ENCODE assay signal across 8 mouse cellular contexts in the genomic region with DNA sequence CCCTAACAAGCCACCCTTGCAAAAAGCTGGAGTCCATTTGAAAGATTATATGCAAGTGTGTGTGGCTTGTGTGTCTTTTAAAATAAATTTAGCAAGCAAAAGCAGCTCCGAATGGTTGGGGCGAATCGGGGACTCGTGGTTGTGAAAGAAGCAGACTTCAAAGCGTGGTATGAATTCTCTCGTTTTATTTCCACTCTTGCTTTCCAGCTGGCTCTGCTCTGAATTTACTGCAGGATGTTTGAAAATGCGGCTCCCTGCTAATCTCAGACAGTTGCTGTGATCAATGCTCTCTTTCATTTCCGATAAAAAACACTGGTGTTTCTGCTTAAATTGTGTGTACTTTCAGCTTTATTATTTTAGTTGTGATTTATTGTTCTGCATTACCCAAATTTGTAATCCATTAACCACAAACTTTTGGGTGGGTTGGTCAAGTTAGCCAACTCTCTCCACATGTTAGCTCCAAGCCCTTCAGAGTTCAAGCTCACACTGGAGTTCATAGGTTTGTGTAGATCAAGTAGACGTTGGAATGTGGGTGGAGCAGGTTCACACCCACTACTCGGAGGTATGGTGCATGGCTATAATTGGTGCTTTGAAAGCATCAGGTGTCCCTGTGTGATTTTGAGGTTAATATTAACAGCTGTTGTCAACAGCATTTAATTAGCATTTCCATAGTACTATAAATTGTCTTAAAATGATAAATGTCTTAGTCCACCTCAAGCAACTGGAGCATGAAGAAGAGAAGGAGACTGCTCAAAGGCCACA.
DNase-seq lines count a peak whose midpoint lies in the region; ATAC-seq and TF ChIP-seq lines count a peak whose summit lies in the region.
"Had no signal": no experiment of that assay in that cellular context is flagged by ENCODE, and none has a peak within 500 bp of the region (broad histone marks: within the 10 kb centered on the region; RNA-seq: fewer than 3 reads in every experiment).

No protein-coding gene starts in this region.

- H3K9me3 ChIP-seq in lung, embryonic 15.5 days, result no peaks in the 10 kb centered on the region
- peaks cover 7% of the 10 kb centered on the region; the same call in 1 of the 2 replicates for H3K9me3 ChIP-seq in limb, embryonic 13.5 days
- H3K9me3 ChIP-seq in stomach, postnatal 0 days (ENCODE audit: control insufficient read depth, low read length), result no peaks in the 10 kb centered on the region
- H3K9me3 ChIP-seq in forebrain, embryonic 15.5 days, result no peaks in the 10 kb centered on the region

- TF ChIP-seq EP300 in stomach, postnatal 0 days (optimal IDR thresholded peaks at IDR 0.05), result peak; percentile 48

- peak; percentile 64 for ATAC-seq in lung, embryonic 15.5 days (ENCODE audit: borderline replicate concordance, extremely low read depth, low FRiP score, low TSS enrichment)
- ATAC-seq in limb, embryonic 13.5 days (ENCODE audit: low FRiP score, low read depth), result peak; percentile 49
- ATAC-seq in stomach, postnatal 0 days (ENCODE audit: low FRiP score, low TSS enrichment), result peak; percentile 75
- no peak for ATAC-seq in forebrain, embryonic 15.5 days (replicated peaks)

- WGBS in lung, embryonic 15.5 days, result 31% methylated on average over 10 of the region's 10 CpGs
- WGBS in lung, adult 2 months, result 49% methylated on average over 10 of the region's 10 CpGs
- 7% methylated on average over 10 of the region's 10 CpGs for WGBS in limb, embryonic 13.5 days
- WGBS in stomach, postnatal 0 days, result 24% methylated on average over 10 of the region's 10 CpGs
- WGBS in forebrain, embryonic 15.5 days, result 63% methylated on average over 10 of the region's 10 CpGs

- H3K27ac ChIP-seq in lung, embryonic 15.5 days, result peak overlapping the region; percentile 66
- H3K27ac ChIP-seq in limb, embryonic 13.5 days, result peak overlapping the region; percentile 72
- peak overlapping the region; percentile 41 for H3K27ac ChIP-seq in stomach, postnatal 0 days (replicated peaks)
- H3K27ac ChIP-seq in forebrain, embryonic 15.5 days (replicated peaks), result no peak overlapping the region
- H3K27ac ChIP-seq: macrophage had no signal

- H3K27me3 ChIP-seq in lung, embryonic 15.5 days, result no peaks in the 10 kb centered on the region
- no peaks in the 10 kb centered on the region for H3K27me3 ChIP-seq in limb, embryonic 13.5 days
- no peaks in the 10 kb centered on the region for H3K27me3 ChIP-seq in stomach, postnatal 0 days (ENCODE audit: control insufficient read depth, insufficient read depth, low read length)
- no peaks in the 10 kb centered on the region for H3K27me3 ChIP-seq in forebrain, embryonic 15.5 days

- no peak for TF ChIP-seq POLR2A in lung, adult 2 months (IDR thresholded peaks at IDR 0.05; ENCODE audit: borderline replicate concordance, extremely low read depth, low read depth, low read length)

- DNase-seq in lung, adult 2 months, result no peak
- peak; percentile 37 for DNase-seq in gastrocnemius, postnatal 14 days
- peak; percentile 36 for DNase-seq in stomach, postnatal 0 days (ENCODE audit: low spot score)
- DNase-seq in thymus, postnatal 10 days (ENCODE audit: low spot score in 2 of 2), result no peak

- no peaks in the 10 kb centered on the region for H3K36me3 ChIP-seq in lung, embryonic 15.5 days
- H3K36me3 ChIP-seq in limb, embryonic 13.5 days, result no peaks in the 10 kb centered on the region
- no peaks in the 10 kb centered on the region for H3K36me3 ChIP-seq in stomach, postnatal 0 days (ENCODE audit: control insufficient read depth, insufficient read depth, low read length)
- H3K36me3 ChIP-seq in forebrain, embryonic 15.5 days, result no peaks in the 10 kb centered on the region

- intact Hi-C loops in gastrocnemius, postnatal 14 days (cut with DNase I; ENCODE audit: low total_unique reads), result no loop called here

- no peak for TF ChIP-seq CTCF in lung, adult 2 months (IDR thresholded peaks at IDR 0.05; ENCODE audit: insufficient read depth, low read length)
- TF ChIP-seq CTCF in stomach, postnatal 0 days (IDR thresholded peaks at IDR 0.05; ENCODE audit: low read depth), result no peak

- H3K4me2 ChIP-seq in lung, embryonic 15.5 days, result no peak overlapping the region
- peak overlapping the region; percentile 31 for H3K4me2 ChIP-seq in limb, embryonic 13.5 days (replicated peaks)
- no peak overlapping the region for H3K4me2 ChIP-seq in stomach, postnatal 0 days (replicated peaks; ENCODE audit: low read depth)
- H3K4me2 ChIP-seq in forebrain, embryonic 15.5 days (replicated peaks), result no peak overlapping the region

- H3K4me3 ChIP-seq in lung, embryonic 15.5 days, result no peak overlapping the region
- no peak overlapping the region for H3K4me3 ChIP-seq in lung, adult 2 months (replicated peaks; ENCODE audit: extremely low read depth, low read depth, low read length)
- no peak overlapping the region for H3K4me3 ChIP-seq in limb, embryonic 13.5 days
- H3K4me3 ChIP-seq in stomach, postnatal 0 days (ENCODE audit: low read depth, low read length), result no peak overlapping the region
- H3K4me3 ChIP-seq in forebrain, embryonic 15.5 days, result no peak overlapping the region

- H3K9ac ChIP-seq in lung, embryonic 15.5 days, result no peak overlapping the region
- H3K9ac ChIP-seq in limb, embryonic 13.5 days, result no peak overlapping the region
- H3K9ac ChIP-seq in stomach, postnatal 0 days (ENCODE audit: low read length), result no peak overlapping the region
- H3K9ac ChIP-seq in forebrain, embryonic 15.5 days (replicated peaks), result no peak overlapping the region

- peaks cover 37% of the 10 kb centered on the region for H3K4me1 ChIP-seq in lung, embryonic 15.5 days
- peaks cover 5% of the 10 kb centered on the region; the same call in 1 of the 2 replicates for H3K4me1 ChIP-seq in lung, adult 2 months (ENCODE audit: control insufficient read depth, insufficient read depth, low read length)
- H3K4me1 ChIP-seq in limb, embryonic 13.5 days, result peaks cover 48% of the 10 kb centered on the region
- H3K4me1 ChIP-seq in stomach, postnatal 0 days (replicated peaks; ENCODE audit: control insufficient read depth, insufficient read depth), result no peaks in the 10 kb centered on the region; the same call in 1 of the 2 replicates
- H3K4me1 ChIP-seq in forebrain, embryonic 15.5 days, result no peaks in the 10 kb centered on the region

Comparison
In these comparisons a context has a peak if more than half of its experiments do, and no peak if none do; other contexts are left out.
1. DNase-seq: peak in gastrocnemius, postnatal 14 days (single experiment) and stomach, postnatal 0 days (single experiment); none in lung, adult 2 months (single experiment) and thymus, postnatal 10 days (0 of 2).